Mouse (Mus musculus) common myeloid progenitor, adult 5-6 weeks (primary cell): Measurements from ENCODE around the gene Nmnat1. TPM values are rescaled to one million over a fixed set of nuclear protein-coding genes. Genes with fewer than 3 reads are reported as not detected.
A peak's percentile ranks its signal among the peaks of the same experiment; 100 is the strongest.

Experiments
- ATAC-seq: replicated peaks from 2 replicates; pipeline ENCODE4 v1.8.0; 2016; ENCODE audit warnings: low read depth, mild to moderate bottlenecking, moderate TSS enrichment, inconsistent platforms; ENCODE audit not compliant: poor library complexity, severe bottlenecking
- total RNA-seq: library from RNA; stranded (forward); fragments of 200-1000, 187-1606 nt; gene quantifications from 2 replicates; pipeline ENCODE4 v1.2.3, GENCODE M21; 2017

Nmnat1 gene
- 11.3 and 15.5 TPM in 2 replicates for total RNA-seq

GRCm38 (mm10) chr4:149485053-149485824 is at the start of gene Nmnat1, which contains the start of gene Lzic:
TSS of gene Nmnat1 (minus strand) at chr4:149485202.
TSS of gene Lzic (plus strand) at chr4:149485229.
- peak; percentile 99 for ATAC-seq

- no peak for ATAC-seq
Measured at GRCm38 (mm10) chr4:149529691-149530090, 44.7 kb upstream of the Nmnat1 start.

- ATAC-seq, result no peak
Measured at GRCm38 (mm10) chr4:149527621-149528354, 42.8 kb upstream of the Nmnat1 start.

GRCm38 (mm10) chr4:149526330-149526729 is 41.3 kb upstream of the Nmnat1 start:
- no peak for ATAC-seq

- ATAC-seq, result no peak
Measured at GRCm38 (mm10) chr4:149525811-149526210, 40.8 kb upstream of the Nmnat1 start.

DNA sequence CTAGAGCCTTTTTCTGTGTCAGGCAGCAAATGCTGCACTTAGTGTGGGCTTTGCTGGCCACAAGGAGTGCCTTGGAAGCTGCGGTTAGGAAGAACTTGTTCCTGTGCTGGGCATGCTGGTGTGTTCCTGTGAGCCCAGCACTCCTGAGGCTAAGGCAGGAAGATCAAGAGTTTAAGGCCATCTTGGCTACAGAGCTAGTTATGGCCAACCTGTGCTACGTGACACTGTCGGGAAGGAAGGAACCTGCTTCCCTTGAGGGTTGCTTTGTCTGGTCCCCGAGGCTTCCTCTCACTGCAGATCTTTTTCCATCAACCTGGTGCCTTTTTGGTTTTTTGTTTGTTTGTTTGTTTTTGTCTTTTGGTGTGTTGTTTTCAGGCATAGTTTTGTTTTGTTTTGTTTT is 40.2 kb upstream of the Nmnat1 start:
- no peak for ATAC-seq

- no peak for ATAC-seq
Measured at GRCm38 (mm10) chr4:149523961-149524360, 39.0 kb upstream of the Nmnat1 start.

- no peak for ATAC-seq
Measured at GRCm38 (mm10) chr4:149521258-149521657, 36.3 kb upstream of the Nmnat1 start.

DNA sequence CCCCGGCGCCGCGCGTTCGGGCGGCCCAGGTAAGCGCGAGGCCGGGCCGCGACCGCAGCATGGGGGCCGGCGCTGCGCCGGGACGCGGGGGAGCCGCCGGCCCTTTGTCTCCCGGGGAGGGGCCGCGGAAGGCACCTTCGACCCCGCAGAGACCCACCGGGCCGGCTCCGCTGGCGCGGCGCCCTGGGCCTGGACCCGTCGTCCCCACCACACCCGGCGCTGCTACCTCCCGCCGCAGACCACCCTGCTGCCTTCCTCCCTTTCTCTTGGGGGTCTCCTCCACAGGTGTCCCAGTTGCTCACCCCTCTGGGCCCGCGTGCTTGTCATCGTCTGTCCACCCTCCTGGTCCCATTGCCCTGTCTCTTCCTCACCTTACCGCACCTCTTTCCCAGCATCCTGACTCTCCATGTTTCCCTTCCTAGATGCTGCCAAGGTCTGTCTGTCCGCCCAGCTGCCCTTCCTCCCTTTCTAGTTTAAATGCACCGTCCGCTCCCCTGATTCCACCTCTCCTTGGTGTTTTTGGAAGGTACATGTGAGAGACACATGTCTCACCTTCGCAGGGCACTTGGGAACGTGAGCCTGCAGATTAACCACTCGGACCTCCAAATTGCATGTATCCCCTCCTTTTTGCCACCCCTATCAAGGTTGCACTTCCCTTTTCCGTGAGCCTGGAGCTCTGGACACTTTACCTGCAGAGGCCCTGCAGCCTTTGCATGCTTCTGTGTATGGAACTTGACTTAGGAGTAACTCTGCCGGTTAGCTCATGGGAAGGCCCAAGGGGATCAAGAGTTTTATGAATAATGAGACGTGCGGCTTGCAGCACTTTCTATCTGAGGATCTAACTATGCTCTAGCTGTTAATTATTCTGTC is 33.6 kb upstream of the Nmnat1 start:
- ATAC-seq, result no peak

GRCm38 (mm10) chr4:149517868-149518340 is 32.9 kb upstream of the Nmnat1 start, which contains the start of gene Ctnnbip1:
TSS of gene Ctnnbip1 (plus strand) at chr4:149518236.
- peak; percentile 98 for ATAC-seq

DNA sequence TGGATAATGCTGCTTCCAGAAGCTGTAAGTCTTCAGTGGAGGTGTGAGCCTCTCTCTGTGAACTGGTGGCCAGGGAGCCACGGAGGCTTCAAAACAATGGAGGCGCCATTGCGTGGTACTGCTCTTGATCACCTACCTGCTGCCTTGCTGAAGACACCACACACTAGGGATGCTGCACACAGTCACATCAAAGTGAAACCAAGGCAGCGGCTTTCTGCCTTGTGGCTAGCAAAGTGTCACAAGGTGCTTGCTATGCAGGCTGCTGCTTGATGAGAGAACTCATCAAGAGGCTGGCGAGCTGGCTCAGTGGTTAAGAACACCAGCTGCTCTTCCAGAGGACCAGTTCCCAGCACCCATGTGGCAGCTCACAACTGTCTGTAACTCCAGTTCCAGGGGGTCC is 30.7 kb upstream of the Nmnat1 start:
- ATAC-seq, result no peak

GRCm38 (mm10) chr4:149512072-149512471 is 27.1 kb upstream of the Nmnat1 start:
- no peak for ATAC-seq

- ATAC-seq, result no peak
Measured at GRCm38 (mm10) chr4:149511221-149511646, 26.2 kb upstream of the Nmnat1 start.

- no peak for ATAC-seq
Measured at GRCm38 (mm10) chr4:149506904-149507303, 21.9 kb upstream of the Nmnat1 start.

- no peak for ATAC-seq
Measured at GRCm38 (mm10) chr4:149505261-149505967, 20.4 kb upstream of the Nmnat1 start.

- peak; percentile 83 for ATAC-seq
Measured at GRCm38 (mm10) chr4:149504858-149505257, 19.9 kb upstream of the Nmnat1 start.

DNA sequence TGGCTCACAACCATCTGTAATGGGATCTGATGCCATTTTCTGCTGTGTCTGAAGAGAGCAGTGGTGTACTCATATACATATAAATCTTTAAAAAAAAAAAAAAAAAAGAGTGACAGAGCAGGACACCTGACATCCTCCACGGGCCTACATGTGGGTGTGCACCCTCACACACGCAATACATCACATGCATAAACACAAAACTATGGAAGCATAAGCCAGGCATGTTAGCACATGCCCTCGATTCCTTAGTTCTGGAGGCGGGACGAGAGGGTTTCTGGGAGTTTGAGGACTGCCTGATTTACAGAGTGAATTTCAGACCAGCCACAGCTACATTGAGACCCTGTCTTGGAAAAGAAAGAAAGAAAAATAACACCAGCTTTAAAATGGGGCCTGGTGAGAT is 19.4 kb upstream of the Nmnat1 start:
- ATAC-seq, result no peak

GRCm38 (mm10) chr4:149499790-149500189 is 14.8 kb upstream of the Nmnat1 start:
- ATAC-seq, result peak; percentile 46; the same call in 1 of the 2 replicates

DNA sequence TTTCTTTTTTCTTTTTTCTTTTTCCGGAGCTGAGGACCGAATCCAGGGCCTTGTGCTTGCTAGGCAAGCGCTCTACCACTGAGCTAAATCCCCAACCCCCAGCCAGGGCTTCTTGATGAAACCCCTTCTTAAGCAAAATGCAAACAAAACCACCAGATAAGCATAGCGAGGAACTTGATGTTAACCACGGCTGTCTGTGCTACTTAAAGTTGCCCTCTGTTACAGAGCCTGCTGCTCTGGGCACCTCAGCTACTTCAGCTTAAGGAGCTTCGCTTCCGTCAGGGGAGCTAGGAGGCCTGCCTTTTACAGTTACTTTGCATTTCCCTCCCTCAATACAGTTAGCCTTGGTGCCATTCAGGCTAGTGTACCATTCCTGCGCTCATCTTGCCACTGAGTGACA is 13.9 kb upstream of the Nmnat1 start:
- ATAC-seq, result no peak
